Mouse (Mus musculus): ENCODE measurements at regions not wholly inside any gene's neighbourhood (a gene's known extent, or its start where the extent isn't known, plus 50 kb on each side); places are given as distances from the start of the nearest gene placed in this dataset.

GRCm38 (mm10) chr14:46256336-46256735 lies 122.9 kb upstream of the Gm15217 start:
- WGBS, result 62% methylated on average over 1 of the region's 1 CpGs
- no peak overlapping the region for H3K4me3 ChIP-seq (ENCODE audit: insufficient read depth, low read depth, low read length)
- no peak overlapping the region for H3K27ac ChIP-seq (ENCODE audit: insufficient read depth, low read depth, low read length)
- H3K4me1 ChIP-seq (ENCODE audit: control insufficient read depth, insufficient read depth, low read length), result no peaks in the 10 kb centered on the region
- TF ChIP-seq CTCF (IDR thresholded peaks at IDR 0.05; ENCODE audit: insufficient read depth, low read depth, low read length) (no peak), POLR2A (IDR thresholded peaks at IDR 0.05; ENCODE audit: insufficient read depth, low read depth, low read length) (no peak)

GRCm38 (mm10) chr14:46257311-46257710 lies 121.9 kb upstream of the Gm15217 start:
- WGBS, result 91% methylated on average over 4 of the region's 4 CpGs
- H3K27ac ChIP-seq (ENCODE audit: insufficient read depth, low read depth, low read length), result no peak overlapping the region
- no peak for TF ChIP-seq CTCF (IDR thresholded peaks at IDR 0.05; ENCODE audit: insufficient read depth, low read depth, low read length)
- TF ChIP-seq POLR2A (IDR thresholded peaks at IDR 0.05; ENCODE audit: insufficient read depth, low read depth, low read length), result no peak
- H3K4me1 ChIP-seq (ENCODE audit: control insufficient read depth, insufficient read depth, low read length), result no peaks in the 10 kb centered on the region
- no peak overlapping the region for H3K4me3 ChIP-seq (ENCODE audit: insufficient read depth, low read depth, low read length)

- H3K27ac ChIP-seq (ENCODE audit: insufficient read depth, low read depth, low read length), result no peak overlapping the region
- no peak for TF ChIP-seq POLR2A (IDR thresholded peaks at IDR 0.05; ENCODE audit: insufficient read depth, low read depth, low read length)
- no peak for TF ChIP-seq CTCF (IDR thresholded peaks at IDR 0.05; ENCODE audit: insufficient read depth, low read depth, low read length)
- no peaks in the 10 kb centered on the region for H3K4me1 ChIP-seq (ENCODE audit: control insufficient read depth, insufficient read depth, low read length)
- no peak overlapping the region for H3K4me3 ChIP-seq (ENCODE audit: insufficient read depth, low read depth, low read length)
- 87% methylated on average over 7 of the region's 7 CpGs for WGBS
Observed at GRCm38 (mm10) chr14:46258551-46258950, 120.7 kb upstream of the Gm15217 start.

GRCm38 (mm10) chr14:46260291-46260980 lies 118.8 kb upstream of the Gm15217 start:
- WGBS, result 81% methylated on average over 4 of the region's 4 CpGs
- TF ChIP-seq POLR2A (IDR thresholded peaks at IDR 0.05; ENCODE audit: insufficient read depth, low read depth, low read length) (no peak), CTCF (IDR thresholded peaks at IDR 0.05; ENCODE audit: insufficient read depth, low read depth, low read length) (no peak)
- H3K4me3 ChIP-seq (ENCODE audit: insufficient read depth, low read depth, low read length), result no peak overlapping the region
- H3K4me1 ChIP-seq (ENCODE audit: control insufficient read depth, insufficient read depth, low read length), result no peaks in the 10 kb centered on the region
- no peak overlapping the region for H3K27ac ChIP-seq (ENCODE audit: insufficient read depth, low read depth, low read length)

GRCm38 (mm10) chr14:46275455-46275854 lies 103.8 kb upstream of the Gm15217 start:
- TF ChIP-seq CTCF (IDR thresholded peaks at IDR 0.05; ENCODE audit: insufficient read depth, low read depth, low read length) (no peak), POLR2A (IDR thresholded peaks at IDR 0.05; ENCODE audit: insufficient read depth, low read depth, low read length) (no peak)
- WGBS, result 98% methylated on average over 10 of the region's 10 CpGs

GRCm38 (mm10) chr14:46276926-46277831 lies 102.0 kb upstream of the Gm15217 start:
- Histone ChIP-seq H3K4me1 (ENCODE audit: control insufficient read depth, insufficient read depth, low read length) (no peaks in the 10 kb centered on the region), H3K4me3 (ENCODE audit: insufficient read depth, low read depth, low read length) (no peak overlapping the region), H3K27ac (ENCODE audit: insufficient read depth, low read depth, low read length) (no peak overlapping the region)
- WGBS, result 94% methylated on average over 6 of the region's 6 CpGs
- TF ChIP-seq CTCF (IDR thresholded peaks at IDR 0.05; ENCODE audit: insufficient read depth, low read depth, low read length), result no peak
- no peak for TF ChIP-seq POLR2A (IDR thresholded peaks at IDR 0.05; ENCODE audit: insufficient read depth, low read depth, low read length)

More at GRCm38 (mm10) chr14:46275455-46275854, 103.8 kb upstream of the Gm15217 start:
- Histone ChIP-seq H3K4me1 (ENCODE audit: control insufficient read depth, insufficient read depth, low read length) (no peaks in the 10 kb centered on the region), H3K4me3 (ENCODE audit: insufficient read depth, low read depth, low read length) (no peak overlapping the region), H3K27ac (ENCODE audit: insufficient read depth, low read depth, low read length) (no peak overlapping the region)

GRCm38 (mm10) chr14:46277832-46278611 lies 101.2 kb upstream of the Gm15217 start:
- WGBS, result 95% methylated on average over 9 of the region's 9 CpGs
- no peak overlapping the region for H3K4me3 ChIP-seq (ENCODE audit: insufficient read depth, low read depth, low read length)
- H3K27ac ChIP-seq (ENCODE audit: insufficient read depth, low read depth, low read length), result no peak overlapping the region
- no peak for TF ChIP-seq POLR2A (IDR thresholded peaks at IDR 0.05; ENCODE audit: insufficient read depth, low read depth, low read length)
- no peak for TF ChIP-seq CTCF (IDR thresholded peaks at IDR 0.05; ENCODE audit: insufficient read depth, low read depth, low read length)
- H3K4me1 ChIP-seq (ENCODE audit: control insufficient read depth, insufficient read depth, low read length), result no peaks in the 10 kb centered on the region

GRCm38 (mm10) chr14:46292398-46292797 lies 86.8 kb upstream of the Gm15217 start:
- 66% methylated on average over 2 of the region's 2 CpGs for WGBS
- TF ChIP-seq POLR2A (IDR thresholded peaks at IDR 0.05; ENCODE audit: insufficient read depth, low read depth, low read length), result no peak
- TF ChIP-seq CTCF (IDR thresholded peaks at IDR 0.05; ENCODE audit: insufficient read depth, low read depth, low read length), result no peak
- Histone ChIP-seq H3K4me1 (ENCODE audit: control insufficient read depth, insufficient read depth, low read length) (no peaks in the 10 kb centered on the region), H3K27ac (ENCODE audit: insufficient read depth, low read depth, low read length) (no peak overlapping the region), H3K4me3 (ENCODE audit: insufficient read depth, low read depth, low read length) (no peak overlapping the region)
